Mouse (Mus musculus) kidney, postnatal 0 days (tissue): ENCODE measurements around the gene Cdc14b. TPM values are rescaled to one million over a fixed set of nuclear protein-coding genes. Genes with fewer than 3 reads are reported as not detected.

ENCODE experiments used
- ATAC-seq: fragments of 200-750 bp; cut with Nextera tagmentation; replicated peaks from 2 replicates; pipeline ENCODE4 v1.8.0; 2017; ENCODE audit warnings: low read depth, moderate number of reproducible peaks, moderate TSS enrichment, moderate library complexity; ENCODE audit not compliant: low FRiP score
- DNase-seq: peaks from one replicate; pipeline ENCODE4 v3.0.0-alpha.2; 2016; ENCODE audit warnings: low spot score
- H3K27ac ChIP-seq: fragments of 300-500 bp; sonication (generic); 2 replicates; pipeline ENCODE4 v1.5.1; 2014; ENCODE audit warnings: mild to moderate bottlenecking
- H3K27me3 ChIP-seq: fragments of 300-500 bp; sonication (generic); 2 replicates; pipeline ENCODE4 v1.6.1; 2014; ENCODE audit warnings: low read length, mixed read lengths; ENCODE audit not compliant: insufficient read depth
- H3K36me3 ChIP-seq: fragments of 300-500 bp; sonication (generic); 2 replicates; pipeline ENCODE4 v1.6.1; 2014; ENCODE audit warnings: low read length, mixed read lengths; ENCODE audit not compliant: insufficient read depth
- H3K4me1 ChIP-seq: fragments of 300-500 bp; sonication (generic); replicated peaks from 2 replicates; pipeline ENCODE4 v1.6.1; 2014; ENCODE audit warnings: antibody characterized with exemption, low read length, mixed read lengths; ENCODE audit not compliant: insufficient read depth
- H3K4me2 ChIP-seq: fragments of 300-500 bp; sonication (generic); 2 replicates; pipeline ENCODE4 v1.6.1; 2014; ENCODE audit warnings: mild to moderate bottlenecking, low read length, moderate library complexity, mixed read lengths
- H3K4me3 ChIP-seq: fragments of 300-500 bp; sonication (generic); replicated peaks from 2 replicates; pipeline ENCODE4 v1.5.1; 2014; ENCODE audit warnings: low read depth, low read length
- H3K9ac ChIP-seq: fragments of 300-500 bp; sonication (generic); 2 replicates; pipeline ENCODE4 v1.6.1; 2014; ENCODE audit warnings: low read depth, low read length
- H3K9me3 ChIP-seq: fragments of 300-500 bp; sonication (generic); replicated peaks from 2 replicates; pipeline ENCODE4 v1.6.1; 2016; ENCODE audit warnings: low read length, inconsistent platforms, mixed read lengths
- CTCF ChIP-seq: IDR thresholded peaks from 2 replicates; pipeline ENCODE4 v1.5.1; 2016; ENCODE audit warnings: antibody characterized with exemption, low read depth, mild to moderate bottlenecking, moderate library complexity
- WGBS: fragments of 180-500 bp; shearing (Covaris S2); extraction: QIAGEN DNeasy Blood & Tissue Kit; methylation state at CpG from one replicate; pipeline ENCODE4 v1.1.7; 2014; 5-methylcytosine and 5-hydroxymethylcytosine counted together
- polyA plus RNA-seq: library from polyadenylated mRNA; unstranded; fragments of >200 nt; fragmentation: Nextera tagmentation; extraction: Ambion mirVana; gene quantifications from 2 replicates; pipeline ENCODE4 v1.2.1, GENCODE M21; 2015

Gene Cdc14b
- polyA plus RNA-seq, 1 experiment from 2014 or later: 7.3 TPM

GRCm38 (mm10) chr13:64314041-64314440 is 39.0 kb upstream of the Cdc14b start:
- Histone ChIP-seq H3K4me1 (no peaks in the 10 kb centered on the region), H3K36me3 (no peaks in the 10 kb centered on the region), H3K9ac (no peak overlapping the region), H3K27me3 (no peaks in the 10 kb centered on the region), H3K27ac (no peak overlapping the region), H3K4me2 (no peak overlapping the region), H3K9me3 (no peaks in the 10 kb centered on the region), H3K4me3 (no peak overlapping the region)
- TF ChIP-seq CTCF: no peak
- no peak for DNase-seq
- WGBS: 71% methylated on average over 3 of the region's 3 CpGs
- no peak for ATAC-seq

GRCm38 (mm10) chr13:64312916-64313289 is 37.8 kb upstream of the Cdc14b start:
- 4% methylated on average over 2 of the region's 2 CpGs for WGBS
- ATAC-seq: no peak; the same call in 1 of the 2 replicates
- 0 out of 2 replicates have a peak overlapping the region, but pooled peaks have one; percentile 6 for H3K9ac ChIP-seq

GRCm38 (mm10) chr13:64312024-64312915 is 37.2 kb upstream of the Cdc14b start, which contains the start of gene Aaed1:
TSS of gene Aaed1 (minus strand) at chr13:64312710.
- peak; percentile 55 for TF ChIP-seq CTCF
- Histone ChIP-seq H3K36me3 (peaks cover 8% of the 10 kb centered on the region), H3K27me3 (no peaks in the 10 kb centered on the region), H3K4me3 (peak within 1 kb of the TSS; percentile 50), H3K4me2 (peak within 1 kb of the TSS; percentile 64), H3K4me1 (no peaks in the 10 kb centered on the region), H3K9me3 (no peaks in the 10 kb centered on the region), H3K9ac (peak within 1 kb of the TSS; percentile 74), H3K27ac (peak within 1 kb of the TSS; percentile 96)
- ATAC-seq: peak; percentile 96
- WGBS: under 1% methylated on average over 66 of the region's 74 CpGs
- DNase-seq: peak; percentile 96

More at GRCm38 (mm10) chr13:64312916-64313289, 37.8 kb upstream of the Cdc14b start:
- no peak for DNase-seq
- no peaks in the 10 kb centered on the region for H3K27me3 ChIP-seq
- no peaks in the 10 kb centered on the region for H3K9me3 ChIP-seq
- TF ChIP-seq CTCF: no peak
- no peaks in the 10 kb centered on the region for H3K4me1 ChIP-seq
- H3K36me3 ChIP-seq: peaks cover 3% of the 10 kb centered on the region
- peak overlapping the region; percentile 64 for H3K4me2 ChIP-seq
- H3K27ac ChIP-seq: 0 out of 2 replicates have a peak overlapping the region, but pooled peaks have one; percentile 61
- peak overlapping the region; percentile 50; the same call in 1 of the 2 replicates for H3K4me3 ChIP-seq

- 50% methylated on average over 1 of the region's 1 CpGs for WGBS
- Histone ChIP-seq H3K9ac (peak overlapping the region; percentile 74; the same call in 1 of the 2 replicates), H3K27me3 (no peaks in the 10 kb centered on the region), H3K27ac (no peak overlapping the region), H3K9me3 (no peaks in the 10 kb centered on the region), H3K4me1 (no peaks in the 10 kb centered on the region), H3K36me3 (peaks cover 13% of the 10 kb centered on the region), H3K4me2 (peak overlapping the region; percentile 64), H3K4me3 (peak overlapping the region; percentile 50)
- no peak for ATAC-seq
- TF ChIP-seq CTCF: no peak
- peak; percentile 46 for DNase-seq
Observed at GRCm38 (mm10) chr13:64311266-64311665, 36.2 kb upstream of the Cdc14b start.

GRCm38 (mm10) chr13:64310585-64310984 is 35.5 kb upstream of the Cdc14b start:
- no peaks in the 10 kb centered on the region for H3K9me3 ChIP-seq
- ATAC-seq: no peak
- no peak overlapping the region for H3K4me2 ChIP-seq
- no peak for TF ChIP-seq CTCF
- no peak overlapping the region for H3K27ac ChIP-seq
- DNase-seq: no peak
- H3K36me3 ChIP-seq: peaks cover 13% of the 10 kb centered on the region
- WGBS: 56% methylated on average over 6 of the region's 6 CpGs
- H3K4me1 ChIP-seq: no peaks in the 10 kb centered on the region
- no peak overlapping the region for H3K4me3 ChIP-seq
- no peak overlapping the region for H3K9ac ChIP-seq
- H3K27me3 ChIP-seq: no peaks in the 10 kb centered on the region

DNA sequence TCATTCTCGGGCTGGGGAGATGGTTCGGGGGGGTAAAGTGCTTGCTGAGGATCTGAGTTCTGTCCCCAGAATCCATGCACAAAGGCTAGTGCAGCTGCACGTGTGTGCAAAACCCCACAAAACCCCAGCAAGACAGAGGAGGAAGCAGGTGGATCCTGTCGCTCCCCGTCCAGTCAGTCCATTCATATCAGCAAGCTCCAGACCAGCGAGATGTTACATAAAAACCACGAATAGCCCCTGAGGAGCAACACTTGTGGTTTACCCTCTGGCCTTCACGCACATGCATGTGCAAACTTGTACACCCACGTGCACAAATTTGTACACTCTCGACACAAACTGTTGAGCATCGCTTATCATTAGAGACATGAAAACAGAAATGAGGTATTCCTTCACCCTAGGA is 34.8 kb upstream of the Cdc14b start:
- H3K4me2 ChIP-seq: no peak overlapping the region
- TF ChIP-seq CTCF: no peak
- H3K4me3 ChIP-seq: no peak overlapping the region
- WGBS: 67% methylated on average over 11 of the region's 11 CpGs
- ATAC-seq (no peak), DNase-seq (no peak)
- H3K9me3 ChIP-seq: no peaks in the 10 kb centered on the region
- no peak overlapping the region for H3K27ac ChIP-seq
- no peaks in the 10 kb centered on the region for H3K27me3 ChIP-seq
- H3K9ac ChIP-seq: no peak overlapping the region
- no peaks in the 10 kb centered on the region for H3K4me1 ChIP-seq
- H3K36me3 ChIP-seq: peaks cover 18% of the 10 kb centered on the region
